Mouse (Mus musculus): ENCODE measurements around the gene Atp6v0d1. TPM values are rescaled to one million over a fixed set of nuclear protein-coding genes. Genes with fewer than 3 reads are reported as not detected.

Gene Atp6v0d1
- total and polyA plus RNA-seq, 3 experiments, result 48.8 to 53.6 (median 51.0) TPM

- H3K4me3 ChIP-seq (replicated peaks in 1 of 3; ENCODE audit: low read depth in 2 of 3, low read length in 2 of 3, poor library complexity in 1 of 3), result peak overlapping the region; percentile 6 to 40 (median 39)
- TF ChIP-seq NELFE (IDR thresholded peaks at IDR 0.05; ENCODE audit: low read depth, low read length), result peak; percentile 37; the same call in 1 of the 2 replicates
- TF ChIP-seq RAD21 (IDR thresholded peaks at IDR 0.05; ENCODE audit: low read depth, low read length), result peak; percentile 91
- peak; percentile 70 for TF ChIP-seq SIN3A (IDR thresholded peaks at IDR 0.05; ENCODE audit: low read length)
- TF ChIP-seq USF1 (IDR thresholded peaks at IDR 0.05; ENCODE audit: low read depth, low read length), result no peak
- TF ChIP-seq JUND (conservative IDR thresholded peaks at IDR 0.05; ENCODE audit: low read depth, low read length), result no peak
- peak; percentile 32; the same call in 1 of the 2 replicates for TF ChIP-seq MXI1 (IDR thresholded peaks at IDR 0.05; ENCODE audit: low read depth, low read length)
- 0 out of 2 replicates have a peak, but pooled peaks have one; percentile 69 for TF ChIP-seq MAZ (IDR thresholded peaks at IDR 0.05; ENCODE audit: low read depth, low read length)
- TF ChIP-seq TCF12 (IDR thresholded peaks at IDR 0.05; ENCODE audit: low read depth, low read length), result peak; percentile 49; the same call in 1 of the 2 replicates
- 0 out of 2 replicates have a peak, but pooled peaks have one; percentile 40 for TF ChIP-seq MAX (IDR thresholded peaks at IDR 0.05; ENCODE audit: low read length)
- TF ChIP-seq NRF1 (IDR thresholded peaks at IDR 0.05; ENCODE audit: low read depth, low read length), result 0 out of 2 replicates have a peak, but pooled peaks have one; percentile 40
- no peak; the same call in 1 of the 2 replicates for TF ChIP-seq ZC3H11A (IDR thresholded peaks at IDR 0.05; ENCODE audit: low read depth, low read length)
- peak; percentile 67 for TF ChIP-seq SMC3 (IDR thresholded peaks at IDR 0.05; ENCODE audit: low read depth, low read length)
- TF ChIP-seq CTCF (conservative IDR thresholded peaks at IDR 0.05 in 1 of 2, IDR thresholded peaks at IDR 0.05 in 1 of 2; ENCODE audit: low read depth in 2 of 2, low read length in 2 of 2), result peak; percentile 64 to 90
- H3K9ac ChIP-seq (ENCODE audit: insufficient read depth, low read depth), result peak overlapping the region; percentile 21; the same call in 1 of the 2 replicates
- dilution Hi-C loops (cut with MboI; ENCODE audit: extremely low pct_ligation_motif_present, extremely low pct_unique_long_range_greater_than_20kb, low sequenced_read_pairs), result no loop called here
- H3K4me2 ChIP-seq (ENCODE audit: insufficient read depth, low read depth, poor library complexity, severe bottlenecking), result peak overlapping the region; percentile 54
- in situ Hi-C loops (cut with MboI; ENCODE audit: low pct_ligation_motif_present, low pct_unique_long_range_greater_than_20kb, low sequenced_read_pairs), result loop anchor here (5.0 kb wide), 1 partner anchor 106 kb away; the partner anchor contains the start of genes Acd and Pard6a
- H3K27me3 ChIP-seq (replicated peaks), result peaks cover 2% of the 10 kb centered on the region
- no peak overlapping the region for H3K27ac ChIP-seq (ENCODE audit: insufficient read depth, low read depth)
- H3K9me3 ChIP-seq (replicated peaks; ENCODE audit: low read length), result no peaks in the 10 kb centered on the region
- peaks cover 0 to 12% of the 10 kb centered on the region in 2 experiments; a peak in 2 of 4 replicates for H3K4me1 ChIP-seq (ENCODE audit: control insufficient read depth in 1 of 2, insufficient read depth in 2 of 2)
- H3K79me2 ChIP-seq (replicated peaks; ENCODE audit: control insufficient read depth, extremely low read depth, insufficient read depth, poor library complexity, severe bottlenecking), result no peaks in the 10 kb centered on the region
- no peaks in the 10 kb centered on the region for H3K36me3 ChIP-seq (replicated peaks in 1 of 2; ENCODE audit: control insufficient read depth in 1 of 2, insufficient read depth in 1 of 2, low read length in 1 of 2)
- DNase-seq (ENCODE audit: extremely low read depth), result peak; percentile 61
Measured at GRCm38 (mm10) chr8:105596362-105597034, 30.7 kb upstream of the Atp6v0d1 start.

- TF ChIP-seq CHD2 (IDR thresholded peaks at IDR 0.05; ENCODE audit: low read length) (no peak), UBTF (IDR thresholded peaks at IDR 0.05; ENCODE audit: low read depth, low read length) (no peak)
- dilution Hi-C loops (cut with MboI; ENCODE audit: extremely low pct_ligation_motif_present, extremely low pct_unique_long_range_greater_than_20kb, low sequenced_read_pairs), result no loop called here
Measured at GRCm38 (mm10) chr8:105594451-105595242, 28.8 kb upstream of the Atp6v0d1 start.

More at GRCm38 (mm10) chr8:105594451-105595242, 28.8 kb upstream of the Atp6v0d1 start:
- in situ Hi-C loops (cut with MboI; ENCODE audit: low pct_ligation_motif_present, low pct_unique_long_range_greater_than_20kb, low sequenced_read_pairs), result loop anchor here (5.0 kb wide), 1 partner anchor 108 kb away; the partner anchor contains the start of genes Acd and Pard6a
- no peak for DNase-seq (ENCODE audit: extremely low read depth)
- Histone ChIP-seq H3K9me3 (replicated peaks; ENCODE audit: low read length) (no peaks in the 10 kb centered on the region), H3K4me1 (ENCODE audit: control insufficient read depth in 1 of 2, insufficient read depth in 2 of 2) (peaks cover 0 to 12% of the 10 kb centered on the region in 2 experiments; a peak in 2 of 4 replicates), H3K79me2 (replicated peaks; ENCODE audit: control insufficient read depth, extremely low read depth, insufficient read depth, poor library complexity, severe bottlenecking) (no peaks in the 10 kb centered on the region), H3K4me3 (replicated peaks in 1 of 3; ENCODE audit: low read depth in 2 of 3, low read length in 2 of 3, poor library complexity in 1 of 3) (no peak overlapping the region), H3K27me3 (replicated peaks) (peaks cover 8% of the 10 kb centered on the region), H3K9ac (ENCODE audit: insufficient read depth, low read depth) (no peak overlapping the region), H3K27ac (ENCODE audit: insufficient read depth, low read depth) (no peak overlapping the region), H3K36me3 (replicated peaks in 1 of 2; ENCODE audit: control insufficient read depth in 1 of 2, insufficient read depth in 1 of 2, low read length in 1 of 2) (no peaks in the 10 kb centered on the region), H3K4me2 (ENCODE audit: insufficient read depth, low read depth, poor library complexity, severe bottlenecking) (no peak overlapping the region)
